Mouse (Mus musculus) lung, postnatal 36 days (tissue): ENCODE results near the gene Dnajc17.
A peak's percentile ranks its signal among the peaks of the same experiment; 100 is the strongest.

Experiments used
- DNase-seq: peaks from one replicate; pipeline ENCODE4 v3.0.0; 2022; ENCODE audit warnings: mixed read lengths

Dnajc17 gene

DNA sequence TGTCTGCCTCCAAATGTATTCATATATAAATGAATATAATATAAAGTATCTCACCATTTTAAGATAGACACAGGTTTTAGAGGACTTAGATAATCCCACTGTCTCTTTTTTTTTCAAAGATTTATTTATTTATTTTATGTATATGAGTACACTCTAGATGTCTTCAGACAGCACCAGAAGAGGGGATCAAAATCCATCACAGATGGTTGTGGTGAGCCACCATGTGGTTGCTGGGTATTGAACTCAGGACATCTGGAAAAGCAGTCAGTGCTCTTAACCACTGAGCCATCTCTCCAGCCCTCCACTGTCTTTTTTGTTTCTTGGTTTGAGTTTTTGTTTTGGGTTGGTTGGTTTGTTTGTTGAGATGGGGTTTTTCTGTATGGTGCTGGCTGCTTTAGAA is 50.8 kb downstream of the Dnajc17 start:
- no peak for DNase-seq

DNA sequence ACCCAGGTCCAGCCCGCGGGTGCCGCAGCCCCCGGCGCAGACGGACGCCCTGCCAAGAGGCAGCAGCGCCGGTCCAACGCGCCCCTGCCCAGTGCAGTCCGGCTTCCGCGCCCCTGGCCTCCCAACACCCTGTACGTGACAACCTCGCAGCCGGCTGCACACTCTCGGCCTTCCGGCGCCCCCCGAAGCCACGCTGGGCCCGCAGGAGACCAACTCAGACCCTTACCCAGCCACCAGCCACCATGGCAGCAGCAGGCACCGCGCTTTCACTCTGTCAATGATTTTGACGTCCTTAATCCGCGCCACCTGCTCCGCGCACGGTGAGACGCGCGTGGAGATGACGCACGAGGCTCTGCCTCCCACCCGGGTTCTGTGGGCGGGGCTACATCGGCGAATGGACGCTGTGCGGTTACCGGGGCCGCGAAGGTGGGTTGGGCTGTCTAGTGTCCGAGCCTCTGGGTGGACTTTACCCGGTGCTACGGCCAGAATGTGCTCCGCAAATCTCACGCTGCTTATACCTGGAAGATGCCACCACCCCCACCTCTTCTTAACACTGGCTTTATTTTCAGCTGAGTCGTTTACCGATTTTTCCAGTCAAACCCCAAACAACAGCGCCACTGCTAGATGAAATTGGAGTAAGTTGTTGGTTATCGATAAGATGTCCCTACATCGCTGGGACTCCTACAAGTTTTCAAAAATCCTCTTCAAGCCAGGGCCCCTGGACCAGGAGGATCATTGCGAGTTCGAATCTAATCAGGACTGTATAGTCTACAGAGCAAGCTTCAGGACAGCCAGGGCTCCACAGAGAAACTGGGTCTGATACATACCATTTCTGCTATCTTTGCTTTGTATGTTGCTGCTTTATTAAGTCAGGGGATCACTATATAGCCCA is 51.7 kb downstream of the Dnajc17 start, which contains the start of gene Rmdn3:
TSS of gene Rmdn3 (minus strand) at position 354 of the 892 bp plus-strand sequence.
- DNase-seq, result peak; percentile 98

DNA sequence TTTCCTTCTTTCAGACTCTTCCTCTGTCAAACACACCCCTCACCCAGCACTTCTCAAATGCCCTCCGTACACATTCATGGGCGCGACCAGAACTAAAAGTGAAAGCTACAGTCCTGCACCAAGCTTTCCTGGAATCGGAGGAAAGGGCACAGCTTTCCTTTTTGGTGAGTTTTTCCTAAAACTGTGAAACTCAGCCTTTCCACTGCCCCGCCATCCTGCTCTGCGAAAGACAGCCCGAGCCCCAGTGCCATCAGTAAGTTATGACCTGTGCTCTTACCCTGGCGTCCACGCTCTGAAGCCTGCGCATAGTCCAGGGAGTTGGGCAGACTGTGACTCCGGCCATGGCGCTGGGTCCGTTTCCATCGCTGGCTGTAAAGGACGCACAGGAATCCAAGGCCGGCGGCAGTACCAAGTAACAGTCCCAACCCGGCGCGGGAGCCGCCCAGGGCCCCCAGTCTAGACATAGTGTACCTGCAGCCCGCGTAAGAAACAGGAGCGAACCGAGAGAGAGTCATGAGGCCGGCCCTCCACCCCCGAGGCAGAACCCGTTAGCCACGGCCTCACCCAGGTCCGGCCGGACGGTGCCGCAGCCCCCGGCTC is 52.4 kb downstream of the Dnajc17 start:
- peak; percentile 25 for DNase-seq

DNA sequence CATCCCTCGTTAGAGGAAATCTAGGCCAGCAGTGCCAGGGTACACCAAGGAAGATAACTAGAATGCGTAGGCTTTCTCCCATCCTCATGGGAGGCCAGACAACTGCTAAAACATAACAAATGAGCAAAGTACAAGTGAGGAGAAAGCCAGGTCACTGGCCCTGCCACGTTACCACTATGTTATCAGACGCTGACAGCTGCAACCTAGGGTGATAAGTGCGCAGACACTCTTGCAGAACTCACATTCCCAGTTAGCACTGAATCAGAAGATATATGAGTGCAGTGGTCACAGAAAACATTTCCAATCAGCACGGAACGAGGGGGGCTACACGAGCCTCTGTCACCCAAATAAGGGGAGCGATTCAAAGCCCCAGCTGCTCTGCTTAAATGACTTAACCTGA is 53.2 kb downstream of the Dnajc17 start:
- no peak for DNase-seq

DNA sequence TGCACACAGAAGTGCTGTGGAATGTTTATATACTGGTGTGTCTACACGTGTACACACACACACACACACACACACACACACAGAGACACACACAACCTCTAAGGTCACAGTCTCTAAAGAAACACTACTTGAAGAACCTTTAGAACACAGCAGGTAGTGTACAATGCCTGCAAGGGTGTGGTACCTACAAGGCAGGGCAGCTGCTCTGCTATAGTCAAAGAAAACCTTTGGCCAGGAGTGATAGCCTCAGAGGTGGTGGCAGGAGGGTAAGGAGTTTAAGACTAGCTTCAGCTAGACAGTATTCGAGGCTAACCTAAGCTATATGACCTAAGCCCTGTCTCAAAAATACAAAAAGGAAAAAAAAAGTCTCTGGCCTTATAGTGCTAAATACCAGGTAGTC is 53.9 kb downstream of the Dnajc17 start:
- no peak for DNase-seq

DNA sequence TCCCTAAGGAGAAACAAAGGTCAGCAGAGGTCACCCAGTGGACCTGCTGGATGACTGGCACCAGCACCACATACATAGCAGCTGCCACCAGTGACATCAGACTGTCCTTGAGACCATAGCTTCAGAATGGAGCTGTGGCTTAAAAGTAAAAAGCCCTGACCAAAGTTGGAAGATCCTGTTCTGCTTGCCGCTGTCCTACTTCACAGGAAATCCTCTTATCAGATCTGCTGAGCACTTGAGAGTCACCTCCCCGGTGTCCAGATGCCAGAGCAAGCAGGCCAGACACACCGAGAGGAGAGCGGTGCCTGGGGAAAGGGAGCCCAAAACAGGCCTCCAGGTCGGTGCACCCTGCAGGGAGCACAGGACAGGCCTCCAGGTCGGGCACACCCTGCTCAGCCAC is 56.3 kb downstream of the Dnajc17 start:
- no peak for DNase-seq

DNA sequence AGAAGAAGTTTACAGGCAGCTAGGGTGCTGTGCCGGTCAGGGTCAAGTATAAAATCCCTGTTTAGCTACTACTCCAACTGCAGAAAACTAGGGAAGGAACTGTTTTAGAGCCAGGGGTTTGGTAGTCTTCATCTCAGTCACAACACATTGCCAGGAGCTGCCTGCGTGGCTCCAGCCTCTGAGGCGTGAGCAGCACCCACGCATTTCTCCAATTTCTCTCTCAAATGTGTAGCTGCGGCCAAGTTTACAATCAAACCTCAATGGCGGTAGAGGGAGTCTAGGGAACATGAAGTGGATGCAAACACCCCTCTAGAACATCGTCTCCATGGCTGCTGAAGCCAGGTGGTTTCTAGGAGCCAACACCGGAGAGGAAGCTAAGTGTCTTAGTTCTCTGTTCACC is 60.8 kb downstream of the Dnajc17 start:
- no peak for DNase-seq

DNA sequence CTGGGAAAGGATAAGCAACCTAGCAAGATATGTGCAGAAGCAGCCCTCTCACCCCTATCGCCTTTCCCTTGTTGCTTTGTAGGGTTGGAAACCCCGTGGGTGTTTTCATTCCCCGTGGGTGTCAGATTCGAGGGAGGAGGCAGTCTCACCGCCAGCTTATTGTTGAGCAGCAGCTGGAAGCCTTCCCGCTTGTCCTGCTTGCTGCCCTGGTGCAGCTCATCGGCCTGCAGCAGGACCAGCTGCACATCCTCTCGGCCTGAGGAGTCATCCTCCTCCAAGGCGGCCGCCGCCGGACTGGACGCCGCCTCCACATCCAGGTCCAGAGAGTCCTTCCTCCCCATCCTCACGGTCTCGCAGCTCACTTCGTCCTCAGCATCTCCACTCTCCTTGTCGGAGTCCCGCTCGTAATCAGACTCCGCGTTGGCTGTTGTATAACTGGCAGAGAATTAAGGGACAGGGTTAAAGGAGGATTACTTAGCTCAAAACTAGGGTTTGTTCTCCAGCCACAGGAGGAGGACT is 61.4 kb downstream of the Dnajc17 start:
- DNase-seq, result no peak

DNA sequence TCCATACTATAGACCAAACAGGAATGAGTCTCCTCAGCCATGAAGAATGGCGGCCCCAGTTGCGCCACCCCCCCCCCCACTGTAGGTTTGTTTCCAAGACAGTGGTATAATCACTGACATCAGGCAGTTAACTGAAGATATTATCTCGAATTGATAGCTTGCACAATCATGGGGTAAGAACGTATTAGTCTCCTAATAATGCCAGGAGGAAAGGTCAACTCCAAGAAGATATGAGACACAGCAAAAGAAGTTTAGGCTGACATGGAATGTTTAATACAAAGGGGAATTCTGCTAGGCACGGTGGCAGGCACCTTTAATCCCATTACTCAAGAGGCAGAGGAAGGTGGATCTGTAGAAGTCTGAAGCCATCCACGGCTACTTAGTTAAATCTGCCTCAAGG is 62.2 kb downstream of the Dnajc17 start:
- DNase-seq, result no peak

DNA sequence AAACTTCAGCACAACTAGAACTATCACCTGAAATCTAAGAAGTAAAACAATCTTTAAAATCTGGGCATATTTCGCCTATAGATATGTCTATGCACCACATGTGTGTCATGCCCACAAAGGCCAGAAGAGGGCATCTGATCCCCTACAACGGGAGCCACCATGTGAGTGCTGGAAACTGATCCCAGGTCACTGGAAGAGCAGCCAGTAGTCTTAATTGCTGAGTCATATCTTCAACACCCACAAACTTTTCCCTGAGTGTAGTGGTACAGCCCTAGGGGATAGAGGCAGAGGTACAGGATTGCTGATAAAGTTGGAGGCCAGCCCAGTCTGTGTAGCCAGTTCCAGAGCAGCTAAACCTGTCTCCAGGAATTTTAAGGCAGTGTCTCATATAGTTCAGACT is 63.4 kb downstream of the Dnajc17 start:
- DNase-seq, result peak; percentile 24

DNA sequence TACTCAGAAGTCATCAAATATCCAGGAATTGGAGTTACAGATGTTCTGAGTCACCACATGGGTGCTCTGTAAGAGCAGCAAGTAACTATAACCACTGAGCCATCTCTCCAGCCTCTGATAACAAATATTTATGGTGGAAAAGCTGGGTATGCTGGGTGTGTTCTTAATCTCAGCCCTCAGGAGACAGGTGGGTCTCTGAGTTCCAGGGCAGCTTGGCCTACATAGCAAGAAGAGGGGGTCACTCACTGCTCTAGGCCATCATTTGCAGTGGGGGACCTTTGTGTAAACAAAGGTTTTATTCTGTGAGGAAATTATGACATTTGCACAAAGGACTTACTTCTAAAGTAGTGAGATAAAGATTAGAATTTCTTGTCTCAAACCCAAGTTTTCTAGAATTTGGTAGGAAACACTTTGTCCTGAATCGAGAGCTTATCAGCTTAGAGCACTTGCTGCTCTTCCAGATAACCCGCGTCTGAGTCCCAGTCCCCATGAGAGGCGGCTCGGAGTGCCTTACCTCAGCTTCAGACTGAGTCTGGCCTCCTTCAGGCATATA is 72.2 kb downstream of the Dnajc17 start:
- DNase-seq, result no peak
